Mouse (Mus musculus): Measurements from ENCODE around the gene Cfap99.

The Cfap99 gene

DNA sequence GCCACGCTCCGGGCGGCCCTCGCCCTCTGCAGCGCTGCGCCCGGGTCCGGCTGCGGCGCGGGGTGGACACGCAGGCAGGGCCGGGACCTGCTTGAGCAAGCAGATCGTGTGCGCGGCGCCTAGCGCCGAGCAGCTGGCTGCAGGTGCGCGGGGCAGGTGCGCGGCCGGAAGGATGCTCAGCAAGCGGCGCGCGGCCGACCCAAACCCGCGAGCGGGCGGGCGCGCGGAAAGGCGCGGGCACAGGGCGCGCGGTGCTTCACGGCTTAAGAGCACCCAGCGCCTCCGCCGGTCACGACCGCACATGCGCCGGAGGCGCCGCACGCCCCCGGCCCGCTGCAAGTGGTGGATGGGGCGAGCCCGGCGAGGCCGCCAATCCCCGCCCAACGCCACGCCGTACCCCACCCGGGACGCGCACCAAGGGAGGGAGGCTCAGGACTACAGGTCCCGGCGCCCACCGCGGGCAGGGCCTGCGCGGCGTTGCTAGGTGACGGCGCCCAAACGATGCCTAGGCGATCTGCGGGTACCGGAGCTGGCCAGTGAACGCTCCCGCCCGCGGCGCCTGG lies at the start of gene Cfap99, which contains the start of gene Zfyve28:
Gene Cfap99 (plus strand): TSS at position 447 of the 563 bp plus-strand sequence.
Gene Zfyve28 (minus strand): TSS at position 296 of the 563 bp plus-strand sequence.
- no peak for DNase-seq (ENCODE audit: low read depth)

DNA sequence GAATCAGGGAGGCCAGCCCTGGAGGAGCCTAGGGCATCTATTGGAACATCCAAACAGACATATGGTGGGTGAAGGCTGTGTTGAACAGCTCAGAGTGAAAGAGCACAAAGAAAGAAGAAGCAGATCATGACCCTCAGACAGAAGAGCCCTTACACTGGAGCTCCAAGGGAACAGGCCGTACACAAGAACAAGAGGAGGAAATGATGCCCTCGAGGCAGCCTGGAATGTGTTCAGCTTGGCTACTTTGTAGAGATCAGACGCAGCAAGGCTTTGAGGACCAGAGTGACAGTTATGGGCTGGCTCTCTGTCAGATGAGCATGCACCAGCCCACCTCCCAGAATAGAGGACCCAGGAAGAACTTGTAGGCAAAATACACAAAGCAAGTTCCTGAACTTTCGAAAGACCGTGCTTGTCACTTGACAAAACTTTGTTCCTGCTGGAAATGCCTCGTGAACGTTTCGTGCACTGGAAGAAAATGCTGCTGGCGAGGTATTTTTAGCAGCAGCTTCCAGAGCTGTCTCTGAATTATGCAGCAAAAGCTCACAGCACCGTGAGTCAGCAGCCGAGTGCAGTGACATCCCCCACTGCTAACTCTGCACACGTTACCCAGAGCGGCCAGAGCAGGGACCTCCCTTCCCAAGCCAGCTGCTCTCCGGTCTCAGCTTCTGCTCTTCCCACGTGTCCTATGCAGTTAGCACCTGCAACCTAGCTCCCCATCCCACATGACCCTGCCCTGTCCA lies 46.0 kb upstream of the Cfap99 start:
- peak; percentile 38 for DNase-seq (ENCODE audit: low read depth)

DNA sequence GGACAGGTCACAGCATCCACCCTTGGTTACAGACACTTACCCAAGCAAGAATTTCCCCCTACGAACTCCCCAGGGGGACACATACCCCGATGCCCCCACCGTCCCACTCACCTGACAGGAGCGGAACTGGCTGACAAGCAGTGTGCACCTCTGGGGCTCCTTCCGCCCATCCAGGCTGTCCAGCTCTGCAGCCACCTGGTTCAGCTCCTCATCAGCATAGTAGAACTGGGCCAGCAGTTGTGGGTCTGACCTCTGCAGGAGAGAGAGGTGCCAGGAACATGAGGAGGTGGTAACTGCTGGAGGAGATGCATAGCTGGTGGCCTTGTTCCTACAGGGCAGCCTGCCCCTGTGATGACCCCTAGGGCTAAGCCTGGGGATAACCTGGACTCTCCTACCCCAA lies 45.3 kb upstream of the Cfap99 start:
- DNase-seq (ENCODE audit: low read depth) = no peak

DNA sequence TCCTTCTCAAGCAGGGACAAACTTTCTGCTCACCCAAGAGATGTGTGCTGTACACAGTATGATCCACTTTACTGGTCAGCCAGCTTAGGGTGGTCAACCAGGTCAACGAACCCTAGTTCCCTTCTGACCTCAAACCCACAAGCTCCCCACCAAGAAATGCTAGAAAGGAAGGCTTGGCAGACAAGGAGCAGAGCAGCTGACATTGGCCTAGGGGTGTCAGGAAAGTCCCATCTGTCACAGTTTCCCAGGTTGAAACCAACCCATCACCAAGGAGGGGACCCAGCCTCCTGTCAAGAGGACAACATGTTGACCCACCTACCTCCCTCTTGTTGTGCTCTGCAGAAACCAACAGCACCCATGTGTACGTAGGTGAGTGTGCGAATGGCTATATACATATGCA lies 42.0 kb upstream of the Cfap99 start:
- no peak for DNase-seq (ENCODE audit: low read depth)

DNA sequence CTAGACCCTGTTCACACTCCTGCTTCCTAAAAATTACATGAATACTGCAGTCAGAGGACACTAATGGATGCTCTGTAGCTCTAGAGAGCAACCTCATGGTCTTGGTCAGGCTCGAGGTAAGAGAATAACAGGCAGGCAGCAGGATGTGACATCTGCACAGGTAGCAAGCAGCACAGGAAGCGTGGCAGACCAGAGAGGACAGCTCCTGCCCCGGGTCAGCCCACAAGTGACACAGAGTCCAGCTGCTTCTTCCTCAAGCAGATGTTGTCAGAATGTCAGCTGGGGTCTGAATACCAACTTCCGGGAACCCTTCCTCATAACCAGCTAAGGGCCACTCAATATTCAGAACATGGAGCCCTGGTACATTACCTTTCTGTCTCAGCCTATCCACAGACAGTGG lies 39.3 kb upstream of the Cfap99 start:
- DNase-seq (ENCODE audit: low read depth) = no peak

DNA sequence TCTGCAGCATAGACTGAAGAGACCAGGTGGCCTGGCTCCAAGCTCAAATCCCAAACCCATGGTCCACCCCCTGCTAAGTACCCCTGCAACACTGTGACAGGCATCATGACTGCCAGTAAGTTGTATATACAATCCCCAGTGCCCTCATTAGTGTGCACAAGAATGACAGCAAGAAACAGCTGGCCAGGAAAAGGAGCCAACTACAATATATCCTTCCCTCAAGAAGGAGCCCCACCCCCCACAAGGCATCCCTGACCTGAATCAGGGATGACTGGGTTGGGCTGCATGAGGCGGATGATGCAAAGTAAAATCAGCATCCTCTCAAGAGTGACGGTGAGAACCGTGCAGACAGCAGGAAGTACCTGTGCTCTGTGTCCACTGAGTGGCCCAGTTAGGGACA lies 38.3 kb upstream of the Cfap99 start:
- no peak for DNase-seq (ENCODE audit: low read depth)

DNA sequence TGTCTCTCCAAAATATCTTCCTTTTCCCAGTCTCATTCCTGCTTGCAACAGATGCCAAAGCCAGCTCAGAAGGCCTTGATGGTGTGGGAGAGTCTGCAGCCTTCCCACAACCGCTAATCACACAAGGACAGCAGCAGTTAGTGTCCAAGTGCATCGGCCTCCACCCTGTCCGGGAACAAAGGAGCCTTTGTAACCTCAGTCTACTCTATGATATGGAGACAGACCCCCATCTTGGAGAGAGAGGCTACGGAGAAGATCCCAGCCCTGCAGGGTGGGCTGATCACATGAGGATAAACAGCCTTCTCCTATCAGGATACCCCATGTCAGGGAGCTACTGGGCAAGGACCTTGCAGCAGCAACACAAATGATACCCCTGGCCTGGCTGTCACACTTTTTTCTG lies 36.6 kb upstream of the Cfap99 start:
- DNase-seq (ENCODE audit: low read depth) = no peak

DNA sequence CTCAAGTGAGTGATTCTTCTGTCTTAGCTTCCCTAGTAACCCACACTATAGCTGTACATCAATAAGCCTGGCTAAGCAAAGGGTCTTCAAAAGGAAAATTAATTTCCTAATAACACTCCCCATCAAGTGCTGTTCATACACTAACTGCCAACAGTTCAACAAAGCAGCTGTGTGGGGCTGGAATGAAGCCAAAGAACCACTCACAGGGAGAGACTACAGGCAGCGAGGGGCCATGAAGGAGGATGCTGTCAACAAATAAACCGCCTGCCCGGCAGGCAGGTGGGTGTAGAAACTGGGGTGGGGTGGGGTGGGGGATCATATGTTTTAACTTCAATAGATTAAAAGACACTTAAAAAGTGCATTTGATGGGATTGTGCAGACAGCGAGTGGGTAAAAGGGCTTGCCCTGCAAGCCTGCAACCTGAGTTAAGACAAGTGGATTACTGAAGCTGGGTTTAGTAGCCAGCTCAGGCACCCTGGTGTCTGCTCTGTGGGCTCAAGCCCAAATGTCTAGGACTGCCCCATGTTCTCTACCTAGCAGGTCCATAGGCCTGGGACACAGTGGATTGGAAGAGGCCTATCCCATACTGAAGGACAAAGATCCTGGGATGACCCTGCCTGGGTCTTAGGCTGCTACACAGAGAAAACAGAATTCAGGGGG lies 36.0 kb upstream of the Cfap99 start:
- no peak for DNase-seq (ENCODE audit: low read depth)

DNA sequence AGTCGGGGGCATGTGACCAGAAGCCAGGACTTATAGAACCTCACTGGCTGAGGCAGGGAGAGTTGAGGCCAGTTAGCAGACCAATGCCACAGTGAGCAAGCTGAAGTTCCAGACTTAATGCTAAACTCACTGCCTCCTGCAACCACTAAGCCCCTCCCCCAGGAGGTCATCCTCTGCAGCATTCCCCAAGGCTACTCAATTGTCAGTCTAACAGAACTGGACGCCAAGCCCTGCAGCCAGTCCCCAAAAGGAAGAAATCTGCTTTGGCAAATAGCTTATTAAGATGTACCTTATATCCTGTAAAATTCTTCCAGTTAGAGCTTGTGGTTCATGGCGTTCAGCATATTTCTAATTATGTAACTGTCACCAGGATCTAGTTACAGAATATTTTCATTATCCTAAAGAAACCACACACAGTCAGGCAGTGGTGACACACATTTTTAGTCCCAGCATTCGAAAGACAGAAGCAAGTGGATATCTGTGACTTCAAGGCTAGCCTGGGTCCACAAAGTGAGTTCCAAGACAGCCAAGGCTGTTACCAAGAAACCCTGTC lies 35.4 kb upstream of the Cfap99 start:
- no peak for DNase-seq (ENCODE audit: low read depth)

DNA sequence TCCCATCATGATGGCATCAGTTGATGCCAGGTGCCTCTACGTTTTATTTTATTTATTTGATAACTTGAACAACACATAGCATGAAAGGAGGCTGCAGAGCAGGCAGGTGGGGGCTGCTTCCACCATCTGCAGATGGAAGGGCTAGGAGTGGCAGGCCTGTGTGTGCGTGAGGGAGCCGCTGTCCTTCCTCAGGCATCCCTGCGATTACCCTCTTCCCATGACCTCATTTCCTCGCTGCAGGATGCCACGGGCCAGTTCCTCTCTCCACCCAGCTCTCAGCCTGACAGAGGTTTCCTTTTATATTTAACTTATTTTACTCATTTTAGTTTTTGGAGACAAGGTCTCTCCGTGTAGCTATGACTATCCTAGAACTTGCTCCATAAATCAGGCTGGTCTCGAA lies 34.1 kb upstream of the Cfap99 start:
- DNase-seq (ENCODE audit: low read depth) = no peak

DNA sequence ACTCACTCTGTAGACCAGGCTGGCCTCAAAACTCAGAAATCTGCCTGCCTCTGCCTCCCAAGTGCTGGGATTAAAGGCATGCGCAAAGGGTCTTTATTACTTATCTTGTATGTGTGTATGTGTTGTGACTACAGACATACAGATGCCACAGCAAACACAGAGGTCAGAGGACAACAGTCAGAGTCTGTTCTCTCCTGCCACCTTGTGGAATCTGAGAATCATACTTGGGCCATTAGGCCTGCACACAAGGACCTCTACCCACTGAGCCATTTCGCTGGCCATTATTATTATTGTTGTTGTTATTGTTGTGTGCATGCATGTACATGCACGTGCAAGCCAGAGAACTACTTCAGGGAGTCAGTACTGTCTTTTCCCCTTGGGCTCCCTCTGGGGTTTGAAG lies 33.2 kb upstream of the Cfap99 start:
- DNase-seq (ENCODE audit: low read depth) = no peak

DNA sequence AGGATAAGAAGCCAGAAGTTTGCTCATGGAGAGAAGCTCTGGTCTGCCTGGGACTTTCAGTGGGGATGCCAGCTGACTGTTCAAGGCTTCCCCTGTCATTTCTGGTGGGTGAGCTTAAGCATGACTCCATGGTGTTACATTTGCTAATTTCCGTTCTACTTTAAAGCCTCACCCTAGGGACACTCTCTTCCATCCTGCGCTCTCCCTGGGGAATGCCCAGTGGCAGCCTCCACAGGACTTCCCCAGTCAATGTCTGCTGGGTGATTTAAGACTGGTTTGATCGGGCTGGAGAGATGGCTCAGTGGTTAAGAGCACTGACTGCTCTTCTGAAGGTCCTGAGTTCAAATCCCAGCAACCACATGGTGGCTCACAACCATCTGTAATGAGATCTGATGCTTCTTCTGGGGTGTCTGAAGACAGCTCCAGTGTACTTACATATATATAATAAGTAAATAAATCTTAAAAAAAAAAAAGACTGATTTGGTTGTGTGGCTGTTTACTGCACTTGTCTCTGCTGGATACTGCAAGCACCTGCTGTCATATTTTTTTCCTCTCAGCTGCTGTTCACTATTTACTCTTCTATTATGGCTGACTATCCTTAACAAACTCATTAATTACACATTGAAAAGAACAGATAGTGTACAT lies 29.1 kb upstream of the Cfap99 start:
- DNase-seq (ENCODE audit: low read depth) = no peak

DNA sequence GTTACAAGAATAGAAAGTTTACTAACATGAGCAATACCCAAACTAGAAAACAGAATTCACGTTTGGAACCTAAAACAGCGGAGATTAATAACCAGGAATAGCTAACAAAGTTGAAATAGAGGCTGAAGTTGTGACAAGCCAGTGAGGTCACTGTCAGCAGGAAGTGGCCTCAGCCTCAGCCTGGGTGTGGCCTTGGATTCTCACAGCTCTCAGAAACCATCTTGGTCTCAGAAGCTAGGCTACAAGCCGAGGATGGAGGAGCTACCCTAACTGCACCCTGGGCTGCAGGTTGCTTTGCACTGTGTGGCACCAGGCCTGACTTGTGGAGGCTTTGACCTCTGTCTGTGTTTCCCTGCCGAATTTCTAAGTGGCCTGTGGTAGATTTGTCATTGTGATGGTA lies 22.3 kb upstream of the Cfap99 start:
- DNase-seq (ENCODE audit: low read depth) = no peak

DNA sequence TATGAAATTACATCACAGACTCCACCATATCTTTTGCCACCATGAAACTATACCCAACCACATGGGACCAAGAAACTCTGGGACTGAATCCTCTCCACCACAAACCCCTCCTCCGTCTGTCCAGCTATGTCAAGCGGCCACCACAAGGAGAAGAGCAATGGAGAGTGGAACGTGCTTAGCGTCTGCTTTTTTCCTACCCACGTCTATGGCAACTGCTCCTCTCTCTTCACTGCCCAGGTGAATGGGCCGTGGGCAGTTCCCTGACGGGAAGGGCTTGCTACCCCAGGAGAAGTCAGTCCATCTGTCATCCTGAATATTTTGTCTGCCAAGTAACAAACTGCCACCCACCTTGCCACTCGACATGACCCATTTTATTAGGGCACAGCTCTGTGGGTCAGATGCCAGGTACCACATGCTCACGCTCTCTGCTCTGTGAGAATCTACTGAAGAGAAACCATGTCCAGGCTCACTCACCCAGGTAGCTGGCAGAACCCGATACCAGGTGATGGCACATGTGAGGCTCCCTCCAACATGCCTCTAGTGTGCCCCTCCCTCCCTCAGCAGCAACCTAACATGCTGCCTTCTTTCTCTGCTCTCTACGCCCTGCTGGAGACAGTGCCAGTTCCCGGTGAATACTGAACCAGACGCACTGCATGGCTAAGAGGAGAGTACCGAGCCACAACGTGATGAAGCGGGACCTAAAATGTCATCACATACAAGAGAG lies 19.0 kb upstream of the Cfap99 start:
- DNase-seq (ENCODE audit: low read depth) = no peak

DNA sequence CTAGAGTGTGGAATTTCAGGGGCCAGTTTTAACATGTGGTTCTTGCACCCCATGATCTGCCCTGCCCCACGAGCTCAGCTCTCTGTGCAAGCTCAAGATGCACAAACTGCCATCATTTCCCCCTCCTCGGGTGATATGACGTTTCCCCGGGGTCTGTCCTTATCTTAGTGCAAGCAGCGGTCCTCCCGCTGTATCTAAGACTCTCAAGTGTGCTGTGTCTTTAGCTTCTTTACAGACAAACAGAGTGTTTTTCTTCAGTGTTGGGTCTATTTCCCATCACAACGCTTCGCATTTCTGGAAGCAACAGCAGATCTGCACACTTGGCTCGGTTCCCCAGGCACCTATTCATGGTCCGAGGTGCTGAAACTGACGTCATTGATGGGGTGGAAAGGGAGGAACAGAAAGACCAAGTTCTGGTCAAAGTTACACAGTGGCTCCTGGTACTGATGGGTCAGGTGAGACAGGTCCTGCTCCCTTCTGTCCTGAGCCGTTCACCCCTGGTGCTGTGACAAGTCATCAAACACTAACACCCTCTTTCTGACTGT lies 18.4 kb upstream of the Cfap99 start:
- DNase-seq (ENCODE audit: low read depth) = peak; percentile 32

DNA sequence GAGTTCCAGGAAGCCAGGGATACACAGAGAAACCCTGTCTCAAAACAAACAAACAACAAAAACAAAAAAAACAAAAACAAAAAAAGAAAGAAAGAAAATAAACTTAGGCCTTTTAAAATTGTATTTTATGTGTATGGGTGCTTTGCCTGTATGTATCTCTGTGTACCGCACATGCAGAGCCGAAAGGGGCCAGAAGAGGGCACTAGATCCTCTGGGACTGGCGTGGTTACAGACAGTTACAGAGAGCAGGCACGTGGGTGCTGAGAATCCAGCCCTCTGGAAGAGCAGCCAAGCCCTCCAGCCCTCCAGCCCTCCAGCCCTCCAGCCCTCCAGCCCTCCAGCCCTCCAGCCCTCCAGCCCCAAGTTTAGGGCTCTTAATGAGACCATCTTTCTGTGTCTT lies 16.7 kb upstream of the Cfap99 start:
- DNase-seq (ENCODE audit: low read depth) = peak; percentile 62

DNA sequence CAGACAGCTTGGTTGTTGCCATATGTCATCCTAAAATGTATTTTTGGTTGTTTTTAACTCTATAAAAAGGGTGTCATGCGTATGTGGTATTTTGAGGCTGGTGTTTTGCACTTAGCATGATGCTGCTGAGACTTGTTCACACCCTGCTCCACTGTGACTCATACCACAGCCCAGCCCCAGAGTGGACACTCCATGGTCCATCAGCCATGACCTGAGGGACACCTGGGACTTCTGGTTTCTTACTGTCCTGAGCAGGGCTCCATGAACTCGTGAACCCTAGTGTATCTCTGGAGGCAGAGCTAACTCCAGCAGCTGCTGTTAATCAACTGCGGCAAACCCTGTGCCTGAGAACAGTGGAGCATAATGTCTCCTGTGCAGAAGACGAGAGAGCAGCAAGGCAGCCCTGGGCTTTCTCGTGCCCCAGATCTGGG lies 15.1 kb upstream of the Cfap99 start:
- no peak for DNase-seq (ENCODE audit: low read depth)

DNA sequence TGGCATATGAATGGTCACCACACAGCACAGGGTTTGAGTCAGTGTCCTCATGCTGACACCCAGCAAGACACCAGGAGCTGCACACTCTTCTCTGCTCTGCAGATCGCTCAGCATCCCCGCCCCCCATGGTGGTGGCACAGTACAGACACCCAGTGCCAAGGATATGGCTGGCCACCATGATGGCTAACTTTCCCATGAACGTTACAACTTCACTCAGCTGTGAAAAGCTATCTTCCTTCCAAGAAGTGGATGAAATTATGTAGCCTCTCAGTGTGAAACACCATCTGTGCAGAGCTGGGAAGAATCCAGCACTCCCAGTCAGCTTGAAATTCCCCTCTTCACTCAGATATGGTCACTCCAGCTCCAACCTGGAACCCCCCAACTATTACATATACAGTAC lies 14.1 kb upstream of the Cfap99 start:
- DNase-seq (ENCODE audit: low read depth) = no peak

DNA sequence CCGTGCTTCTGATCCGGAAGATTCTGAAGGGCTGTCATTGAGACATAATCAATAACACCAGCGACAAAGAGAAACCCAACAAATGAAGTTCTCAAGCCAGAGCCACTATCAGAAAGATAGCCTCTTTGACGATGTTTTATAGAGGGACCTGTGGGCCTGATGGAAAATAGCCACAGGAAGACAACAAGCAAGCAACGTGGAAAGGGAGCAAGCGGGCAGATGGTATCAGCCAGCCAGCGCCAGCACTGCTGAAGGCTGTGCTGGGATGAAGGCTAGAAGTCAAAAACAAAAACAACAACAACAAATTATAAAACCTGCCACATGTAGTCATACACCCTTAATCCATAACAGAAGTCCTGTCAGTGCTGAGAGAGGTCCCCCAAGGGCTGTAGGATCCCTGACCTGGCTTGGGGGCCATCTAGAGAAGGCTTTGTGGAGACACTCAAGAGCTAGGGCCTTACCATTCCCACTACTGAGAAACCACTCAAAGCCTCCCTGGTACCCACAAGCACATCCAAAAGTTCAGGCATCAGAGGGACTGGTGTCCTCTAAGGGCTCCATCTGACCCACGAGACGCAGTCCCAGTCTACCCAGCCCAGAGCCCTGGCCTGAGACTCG lies 13.6 kb upstream of the Cfap99 start:
- DNase-seq (ENCODE audit: low read depth) = no peak

DNA sequence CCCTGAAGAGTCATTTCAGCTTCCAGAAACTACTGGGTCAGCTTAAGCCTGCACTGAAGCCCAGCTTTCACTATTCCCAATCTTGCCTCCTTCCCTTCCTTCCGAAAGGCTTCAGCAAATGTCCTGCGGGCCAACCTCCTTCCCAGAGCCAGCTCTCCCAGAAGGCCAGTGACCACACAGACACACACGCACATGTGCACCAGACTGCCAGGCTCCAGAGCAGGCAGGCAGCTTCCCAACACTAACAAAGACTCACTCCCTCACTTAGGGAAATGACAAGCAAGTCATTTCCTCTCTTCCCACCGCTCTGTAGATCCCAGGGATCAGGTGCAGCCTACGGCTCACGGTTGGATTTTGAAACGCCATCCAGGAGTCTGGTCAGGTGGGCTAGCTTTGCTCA lies 12.2 kb upstream of the Cfap99 start:
- DNase-seq (ENCODE audit: low read depth) = no peak

DNA sequence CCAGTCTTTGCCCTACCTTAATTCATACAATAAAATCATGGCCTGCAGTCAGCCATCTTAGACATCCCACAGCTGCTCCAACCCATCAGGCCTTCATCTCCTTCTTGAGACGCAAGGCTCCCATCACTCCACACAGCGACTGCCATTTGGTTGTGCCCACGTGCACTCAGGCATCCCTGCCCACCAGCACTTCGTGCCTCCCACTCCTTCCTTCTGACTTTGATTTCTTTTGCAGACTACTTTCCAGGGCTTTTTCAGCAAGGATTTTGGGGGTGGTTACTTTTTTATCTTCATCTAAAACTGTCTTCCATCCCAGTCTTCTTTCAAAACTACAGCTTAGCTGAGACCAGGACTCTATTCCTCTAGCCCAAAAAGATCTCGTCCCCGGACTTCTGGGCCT lies 11.7 kb upstream of the Cfap99 start:
- DNase-seq (ENCODE audit: low read depth) = no peak
